Mouse (Mus musculus): Measurements from ENCODE around the gene Epb41l4b.

- TF ChIP-seq CTCF (IDR thresholded peaks at IDR 0.05; ENCODE audit: insufficient read depth, low read depth, low read length) = no peak
- TF ChIP-seq POLR2A (IDR thresholded peaks at IDR 0.05; ENCODE audit: insufficient read depth, low read depth, low read length) = no peak
Measured at GRCm38 (mm10) chr4:56944286-56944685, 199.0 kb downstream of the Epb41l4b start.

All from olfactory bulb, adult 2 months (tissue).